Mouse (Mus musculus): ENCODE measurements around the gene Ppara.

Gene Ppara

GRCm38 (mm10) chr15:85705013-85705528 is 29.7 kb upstream of the Ppara start:
- no peak for DNase-seq (ENCODE audit: low read depth)

- DNase-seq (ENCODE audit: low read depth), result no peak
These were observed 29.0 kb upstream of the Ppara start for GRCm38 (mm10) chr15:85705566-85706332.

GRCm38 (mm10) chr15:85706527-85706926 is 28.3 kb upstream of the Ppara start:
- no peak for DNase-seq (ENCODE audit: low read depth)

- no peak for DNase-seq (ENCODE audit: low read depth)
These were observed 27.8 kb upstream of the Ppara start for GRCm38 (mm10) chr15:85707017-85707416.

- no peak for DNase-seq (ENCODE audit: low read depth)
These were observed 27.2 kb upstream of the Ppara start for GRCm38 (mm10) chr15:85707458-85708030.

- no peak for DNase-seq (ENCODE audit: low read depth)
These were observed 26.6 kb upstream of the Ppara start for GRCm38 (mm10) chr15:85708217-85708616.

- no peak for DNase-seq (ENCODE audit: low read depth)
These were observed 25.9 kb upstream of the Ppara start for GRCm38 (mm10) chr15:85708843-85709242.

- peak; percentile 27 for DNase-seq (ENCODE audit: low read depth)
These were observed 25.4 kb upstream of the Ppara start for GRCm38 (mm10) chr15:85709268-85709973.

- DNase-seq (ENCODE audit: low read depth), result peak; percentile 42
These were observed 24.6 kb upstream of the Ppara start for GRCm38 (mm10) chr15:85710179-85710578.

- DNase-seq (ENCODE audit: low read depth), result no peak
These were observed 23.9 kb upstream of the Ppara start for GRCm38 (mm10) chr15:85710641-85711580.

- peak; percentile 19 for DNase-seq (ENCODE audit: low read depth)
These were observed 22.1 kb upstream of the Ppara start for GRCm38 (mm10) chr15:85712565-85713168.

GRCm38 (mm10) chr15:85713417-85713816 is 21.4 kb upstream of the Ppara start:
- no peak for DNase-seq (ENCODE audit: low read depth)

GRCm38 (mm10) chr15:85715059-85715458 is 19.7 kb upstream of the Ppara start:
- no peak for DNase-seq (ENCODE audit: low read depth)

GRCm38 (mm10) chr15:85716045-85716444 is 18.7 kb upstream of the Ppara start:
- peak; percentile 62 for DNase-seq (ENCODE audit: low read depth)

- DNase-seq (ENCODE audit: low read depth), result no peak
These were observed 18.2 kb upstream of the Ppara start for GRCm38 (mm10) chr15:85716591-85716990.

- DNase-seq (ENCODE audit: low read depth), result no peak
These were observed 17.8 kb upstream of the Ppara start for GRCm38 (mm10) chr15:85717008-85717407.

- no peak for DNase-seq (ENCODE audit: low read depth)
These were observed 17.0 kb upstream of the Ppara start for GRCm38 (mm10) chr15:85717800-85718199.

- no peak for DNase-seq (ENCODE audit: low read depth)
These were observed 15.8 kb upstream of the Ppara start for GRCm38 (mm10) chr15:85719017-85719416.

- no peak for DNase-seq (ENCODE audit: low read depth)
These were observed 14.4 kb upstream of the Ppara start for GRCm38 (mm10) chr15:85720366-85720841.

- no peak for DNase-seq (ENCODE audit: low read depth)
These were observed 10.3 kb upstream of the Ppara start for GRCm38 (mm10) chr15:85724271-85725165.

Measured in c-Kit-positive CD71-positive TER-119-negative erythroid progenitor cells, embryonic 14.5 days (primary cell).